Mouse (Mus musculus) embryonic facial prominence, embryonic 15.5 days (tissue): ENCODE measurements around the gene Gm609. TPM values are rescaled to one million over a fixed set of nuclear protein-coding genes. Genes with fewer than 3 reads are reported as not detected.

Experiments
- ATAC-seq: fragments of 200-750 bp; cut with Nextera tagmentation; 2 replicates; pipeline ENCODE4 v1.8.0; 2017; ENCODE audit warnings: low read depth, moderate TSS enrichment; ENCODE audit not compliant: insufficient number of reproducible peaks, low FRiP score, low TSS enrichment
- H3K27ac ChIP-seq: fragments of 300-500 bp; sonication (generic); replicated peaks from 2 replicates; pipeline ENCODE4 v1.5.1; 2015; ENCODE audit warnings: mild to moderate bottlenecking, inconsistent platforms
- H3K27me3 ChIP-seq: fragments of 300-500 bp; sonication (generic); 2 replicates; pipeline ENCODE4 v1.6.1; 2015; ENCODE audit warnings: inconsistent platforms
- H3K36me3 ChIP-seq: fragments of 300-500 bp; sonication (generic); 2 replicates; pipeline ENCODE4 v1.6.1; 2015; ENCODE audit warnings: mild to moderate bottlenecking, inconsistent platforms
- H3K4me1 ChIP-seq: fragments of 300-500 bp; sonication (generic); 2 replicates; pipeline ENCODE4 v1.6.1; 2015; ENCODE audit warnings: inconsistent platforms
- H3K4me2 ChIP-seq: fragments of 300-500 bp; sonication (generic); replicated peaks from 2 replicates; pipeline ENCODE4 v1.6.1; 2015; ENCODE audit warnings: mild to moderate bottlenecking, inconsistent platforms
- H3K4me3 ChIP-seq: fragments of 300-500 bp; sonication (generic); replicated peaks from 2 replicates; pipeline ENCODE4 v1.5.1; 2015; ENCODE audit warnings: mild to moderate bottlenecking, inconsistent platforms
- H3K9ac ChIP-seq: fragments of 300-500 bp; sonication (generic); 2 replicates; pipeline ENCODE4 v1.6.1; 2015; ENCODE audit warnings: inconsistent platforms
- H3K9me3 ChIP-seq: fragments of 300-500 bp; sonication (generic); replicated peaks from 2 replicates; pipeline ENCODE4 v1.6.1; 2016; ENCODE audit warnings: inconsistent platforms
- WGBS: fragments of 180-500 bp; shearing (Covaris S2); methylation state at CpG from one replicate; pipeline ENCODE4 v1.1.7; 2015; 5-methylcytosine and 5-hydroxymethylcytosine counted together
- polyA plus RNA-seq: library from polyadenylated mRNA; unstranded; fragments of >200 nt; fragmentation: Nextera tagmentation; extraction: Ambion mirVana; gene quantifications from 2 replicates; pipeline ENCODE4 v1.2.1, GENCODE M21; 2015

The Gm609 gene
- polyA plus RNA-seq, 1 experiment from 2014 or later = not detected

DNA sequence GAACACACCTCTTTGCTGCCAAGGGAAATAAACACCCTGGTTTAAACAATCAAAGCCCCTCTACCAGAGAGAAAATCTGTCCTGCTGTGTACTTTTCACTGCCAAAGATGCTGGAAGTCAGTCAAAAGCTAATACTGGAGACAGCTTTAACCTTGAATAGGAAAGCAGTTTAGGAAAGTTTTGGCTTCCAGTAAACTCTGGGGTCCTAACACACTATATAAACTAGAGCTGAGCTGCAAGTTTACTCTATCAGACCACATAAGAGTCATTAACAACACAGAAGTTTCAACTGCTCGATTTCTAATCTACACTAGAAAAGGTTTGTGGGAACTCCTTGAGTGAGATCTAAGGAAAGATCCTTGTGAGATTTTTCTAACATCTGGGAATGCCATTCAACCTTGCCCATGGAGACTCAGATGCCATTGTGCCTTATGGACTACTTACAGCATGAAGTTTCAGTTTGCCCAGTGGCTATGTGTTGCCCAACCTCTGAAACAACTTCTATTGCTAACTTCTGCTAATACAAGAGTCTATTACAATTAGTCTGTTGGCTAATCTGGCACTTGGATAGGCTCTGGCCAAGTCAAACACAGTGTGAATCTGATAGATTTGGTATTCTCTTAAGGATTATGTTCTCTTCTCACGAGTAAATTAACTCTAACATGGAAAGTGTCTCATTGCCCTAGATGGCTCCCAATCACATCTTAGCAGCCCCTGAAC lies 117.1 kb downstream of the Gm609 start:
- no peaks in the 10 kb centered on the region for H3K9me3 ChIP-seq
- WGBS = 74% methylated on average over 2 of the region's 2 CpGs

DNA sequence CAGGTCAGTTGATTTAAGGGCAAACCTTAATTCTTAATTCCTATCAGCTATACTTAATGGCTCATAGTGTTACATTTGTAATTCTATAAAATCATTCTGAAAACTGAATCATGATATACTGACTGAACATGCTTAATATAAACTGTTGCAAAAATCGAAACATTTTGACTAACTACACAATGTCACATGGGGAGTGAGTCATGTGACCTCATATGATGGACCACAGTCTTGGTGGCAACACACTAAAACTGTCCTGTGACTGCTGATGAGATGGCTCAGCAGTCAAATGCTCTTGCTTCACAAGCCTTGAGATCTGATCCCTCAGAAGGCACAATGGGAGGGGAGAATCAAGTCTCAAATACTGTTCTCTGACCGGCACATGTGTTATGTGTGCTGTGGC lies 118.7 kb downstream of the Gm609 start:
- no peak for ATAC-seq
- WGBS = 80% methylated on average over 2 of the region's 2 CpGs
- Histone ChIP-seq H3K27ac (no peak overlapping the region), H3K27me3 (no peaks in the 10 kb centered on the region), H3K9me3 (no peaks in the 10 kb centered on the region), H3K4me2 (no peak overlapping the region), H3K9ac (no peak overlapping the region), H3K4me1 (no peaks in the 10 kb centered on the region), H3K36me3 (no peaks in the 10 kb centered on the region), H3K4me3 (no peak overlapping the region)

More for the DNA sequence above, 117.1 kb downstream of the Gm609 start:
- Histone ChIP-seq H3K4me1 (no peaks in the 10 kb centered on the region), H3K27me3 (no peaks in the 10 kb centered on the region), H3K36me3 (no peaks in the 10 kb centered on the region), H3K4me3 (no peak overlapping the region), H3K27ac (no peak overlapping the region), H3K9ac (no peak overlapping the region), H3K4me2 (no peak overlapping the region)
- ATAC-seq = no peak

DNA sequence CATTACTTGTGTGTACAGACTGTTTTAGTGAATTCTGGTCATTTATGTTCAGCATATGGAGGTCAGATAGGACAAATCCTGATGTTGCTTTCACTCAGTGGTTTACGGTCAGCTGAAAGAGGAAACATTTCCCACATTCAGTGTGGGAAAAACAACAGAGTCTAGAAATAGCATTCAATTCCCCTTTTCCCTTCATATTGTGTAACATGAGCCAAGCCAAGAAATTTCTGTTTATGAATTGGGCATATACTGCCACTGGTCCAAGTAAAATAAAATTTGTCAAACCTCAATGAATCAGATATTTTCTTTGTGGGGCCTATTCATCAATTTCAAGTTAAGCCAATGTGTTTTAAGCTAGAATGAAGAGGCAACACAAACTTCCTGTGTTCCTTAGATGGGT lies 121.7 kb downstream of the Gm609 start:
- H3K9ac ChIP-seq = no peak overlapping the region
- H3K4me3 ChIP-seq = no peak overlapping the region
- H3K27me3 ChIP-seq = no peaks in the 10 kb centered on the region
- H3K36me3 ChIP-seq = no peaks in the 10 kb centered on the region
- H3K4me2 ChIP-seq = no peak overlapping the region
- H3K9me3 ChIP-seq = no peaks in the 10 kb centered on the region
- 82% methylated on average over 1 of the region's 1 CpGs for WGBS
- H3K27ac ChIP-seq = no peak overlapping the region
- ATAC-seq = no peak
- no peaks in the 10 kb centered on the region for H3K4me1 ChIP-seq

DNA sequence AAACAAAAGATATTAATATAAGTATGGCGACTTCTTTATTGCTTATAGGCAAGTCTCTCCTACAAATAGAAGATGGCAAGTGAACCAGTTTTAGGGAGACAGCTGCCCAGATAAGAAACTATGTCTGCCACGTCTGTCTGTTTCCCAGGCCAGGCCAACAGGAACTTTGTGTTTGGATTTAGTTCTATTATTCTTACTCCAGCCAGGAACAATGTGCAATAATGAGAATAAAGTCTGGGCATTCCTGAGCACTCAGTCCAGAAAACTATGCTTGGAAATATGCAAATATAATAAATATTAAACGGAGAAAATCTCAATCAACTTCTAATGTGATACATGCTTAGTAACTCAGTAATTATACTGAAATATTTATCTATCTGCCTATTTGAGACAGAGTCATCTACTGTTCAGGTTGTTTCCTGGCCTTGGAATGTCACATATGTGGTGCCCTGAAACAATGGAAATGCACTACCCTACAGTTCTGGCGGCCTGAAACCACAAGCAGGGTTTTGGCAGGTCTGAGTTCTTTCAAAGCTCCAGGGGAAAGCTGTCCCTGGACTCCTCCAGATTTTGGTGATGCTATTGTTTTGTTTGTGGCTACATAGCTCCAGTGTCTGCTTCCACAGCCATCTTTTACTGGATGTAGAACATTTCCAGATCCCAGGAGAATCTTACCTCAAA lies 123.3 kb downstream of the Gm609 start:
- Histone ChIP-seq H3K4me2 (no peak overlapping the region), H3K27ac (no peak overlapping the region), H3K4me1 (no peaks in the 10 kb centered on the region), H3K4me3 (no peak overlapping the region), H3K9ac (no peak overlapping the region), H3K27me3 (no peaks in the 10 kb centered on the region), H3K36me3 (no peaks in the 10 kb centered on the region), H3K9me3 (no peaks in the 10 kb centered on the region)
- WGBS = 74% methylated on average over 4 of the region's 4 CpGs
- no peak for ATAC-seq

DNA sequence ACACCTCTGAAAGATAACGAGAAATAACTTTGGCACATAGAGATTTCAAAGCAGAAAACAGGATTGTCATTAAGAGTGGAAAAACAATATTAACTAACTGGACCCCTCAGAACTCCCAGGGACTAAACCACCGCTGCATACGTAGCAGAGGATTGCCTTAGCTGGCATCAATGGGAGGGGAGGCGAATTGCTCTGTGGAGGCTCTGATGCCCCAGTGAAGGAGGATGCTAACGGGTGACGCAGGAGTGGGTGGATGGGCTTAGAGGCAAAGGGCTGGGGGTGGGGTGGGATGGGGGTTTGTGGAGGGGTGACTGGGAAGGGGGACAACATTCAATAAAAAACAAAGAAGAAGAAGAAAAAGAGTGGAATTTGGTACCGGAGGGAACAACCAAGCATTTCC lies 126.7 kb downstream of the Gm609 start:
- H3K27ac ChIP-seq = no peak overlapping the region
- 77% methylated on average over 7 of the region's 7 CpGs for whole genome bisulfite sequencing
- no peak overlapping the region for H3K4me2 ChIP-seq
- no peak overlapping the region for H3K9ac ChIP-seq
- ATAC-seq = no peak
- no peak overlapping the region for H3K4me3 ChIP-seq
- no peaks in the 10 kb centered on the region for H3K27me3 ChIP-seq
- H3K4me1 ChIP-seq = no peaks in the 10 kb centered on the region
- H3K9me3 ChIP-seq = no peaks in the 10 kb centered on the region
- no peaks in the 10 kb centered on the region for H3K36me3 ChIP-seq

DNA sequence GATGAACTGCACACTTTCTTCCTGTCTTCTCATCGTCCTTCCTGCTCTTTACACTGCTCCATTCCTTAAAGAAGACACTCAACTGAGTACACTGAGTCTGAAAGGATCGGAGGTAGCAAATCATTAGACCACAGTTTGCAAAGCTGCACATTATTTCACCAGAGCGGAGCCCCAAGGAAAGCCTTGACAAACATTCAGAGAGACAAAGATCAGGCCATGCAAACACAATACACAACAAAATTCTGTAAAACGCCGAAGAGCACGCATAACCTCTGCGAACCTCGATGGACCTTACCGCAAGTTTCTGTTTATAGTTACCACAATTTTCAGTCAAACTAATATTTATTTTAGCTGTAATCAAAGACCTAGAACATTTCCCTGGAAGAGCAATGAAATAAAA lies 127.4 kb downstream of the Gm609 start:
- WGBS = 83% methylated on average over 9 of the region's 9 CpGs
- H3K27me3 ChIP-seq = no peaks in the 10 kb centered on the region
- H3K36me3 ChIP-seq = no peaks in the 10 kb centered on the region
- no peaks in the 10 kb centered on the region for H3K4me1 ChIP-seq
- no peak overlapping the region for H3K4me3 ChIP-seq
- H3K27ac ChIP-seq = no peak overlapping the region
- no peak for ATAC-seq
- H3K4me2 ChIP-seq = no peak overlapping the region
- no peaks in the 10 kb centered on the region for H3K9me3 ChIP-seq
- no peak overlapping the region for H3K9ac ChIP-seq

DNA sequence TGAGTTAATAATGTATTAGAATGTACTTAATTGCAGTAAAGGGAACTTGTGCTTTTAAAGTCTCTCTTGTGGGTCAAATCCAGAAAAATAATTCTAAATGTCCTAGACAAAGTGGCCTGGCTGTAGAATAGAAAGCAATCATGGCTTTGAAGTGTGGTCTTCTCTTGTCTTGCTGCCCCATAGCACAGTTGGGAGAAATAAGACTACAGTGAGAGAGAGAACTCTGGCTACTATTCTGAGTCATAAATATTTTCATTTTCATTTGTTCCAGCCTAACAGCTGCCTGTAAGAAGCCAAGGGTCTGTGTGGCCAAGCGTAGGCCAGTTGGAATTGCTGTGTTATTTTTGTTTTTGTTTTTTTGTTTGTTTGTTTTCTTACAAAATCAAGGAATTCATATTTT lies 128.1 kb downstream of the Gm609 start:
- no peak for ATAC-seq
- WGBS = 81% methylated on average over 1 of the region's 1 CpGs

DNA sequence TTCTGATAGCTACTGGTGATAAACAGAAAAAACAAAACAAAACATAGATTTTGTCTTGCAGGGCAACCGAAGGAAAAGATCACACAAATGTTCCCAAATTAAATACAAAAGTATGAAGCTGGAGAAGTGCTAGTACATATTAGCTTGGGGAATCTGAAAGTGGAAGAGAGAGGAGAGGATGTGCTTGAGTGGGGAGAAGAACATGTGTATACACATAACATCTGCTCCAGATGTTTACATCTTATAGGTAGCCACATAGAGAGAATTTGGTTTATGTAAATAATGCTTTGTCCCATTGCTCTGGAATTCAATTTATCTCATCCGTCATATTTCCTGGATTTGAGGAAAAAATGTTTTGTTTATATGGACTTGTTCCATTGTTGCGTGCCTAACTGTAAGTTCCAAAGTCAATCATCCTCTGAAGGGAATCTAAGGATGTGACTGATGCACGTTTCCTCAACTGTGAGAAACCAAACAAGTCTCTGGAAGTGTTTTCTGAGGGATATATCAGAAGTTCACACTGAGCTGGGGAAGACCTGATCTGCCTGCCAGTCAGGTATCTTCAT lies 129.2 kb downstream of the Gm609 start:
- H3K4me3 ChIP-seq = no peak overlapping the region
- H3K27ac ChIP-seq = no peak overlapping the region
- H3K27me3 ChIP-seq = no peaks in the 10 kb centered on the region
- ATAC-seq = no peak
- no peaks in the 10 kb centered on the region for H3K4me1 ChIP-seq
- 72% methylated on average over 4 of the region's 4 CpGs for WGBS
- no peak overlapping the region for H3K9ac ChIP-seq
- H3K4me2 ChIP-seq = no peak overlapping the region
- no peaks in the 10 kb centered on the region for H3K9me3 ChIP-seq
- H3K36me3 ChIP-seq = no peaks in the 10 kb centered on the region

More for the DNA sequence above, 128.1 kb downstream of the Gm609 start:
- H3K9ac ChIP-seq = no peak overlapping the region
- no peaks in the 10 kb centered on the region for H3K4me1 ChIP-seq
- H3K9me3 ChIP-seq = no peaks in the 10 kb centered on the region
- no peak overlapping the region for H3K4me2 ChIP-seq
- H3K27ac ChIP-seq = no peak overlapping the region
- H3K4me3 ChIP-seq = no peak overlapping the region
- no peaks in the 10 kb centered on the region for H3K36me3 ChIP-seq
- no peaks in the 10 kb centered on the region for H3K27me3 ChIP-seq

Other genes starting within 250 kb of the Gm609 start
- 50.0 and 51.7 TPM in 2 replicates for gene Cd200, start 83.9 kb downstream of the Gm609 start, polyA plus RNA-seq
- gene Gm17783, start 39.1 kb upstream of the Gm609 start, polyA plus RNA-seq = not detected in 2 replicates
- gene Slc9c1, start 42.3 kb upstream of the Gm609 start, polyA plus RNA-seq = not detected in 2 replicates
- gene Gcsam, start 117.4 kb upstream of the Gm609 start, polyA plus RNA-seq = 2.7 and 2.8 TPM in 2 replicates
- gene BC016579, start 161.1 kb upstream of the Gm609 start, polyA plus RNA-seq = 0.79 and 1.5 TPM in 2 replicates
- gene Tmprss7, start 200.7 kb upstream of the Gm609 start, polyA plus RNA-seq = 0.20 and 0.22 TPM in 2 replicates
- gene Tagln3, start 231.6 kb upstream of the Gm609 start, polyA plus RNA-seq = 8.9 and 10.3 TPM in 2 replicates
- gene Abhd10, start 250.0 kb upstream of the Gm609 start, polyA plus RNA-seq = 32.4 and 33.2 TPM in 2 replicates